Mouse (Mus musculus) monocyte, adult 2 months (primary cell): ENCODE data around the gene Mtif3.

Source experiments
- DNase-seq, 2 experiments: peaks; one replicate each; pipeline ENCODE4 v3.0.0; 2022; ENCODE audit warnings: low spot score in 2 of 2, low read depth in 1 of 2

The Mtif3 gene

GRCm38 (mm10) chr5:146963118-146963936 is at the start of gene Mtif3:
Mtif3 (minus strand) TSS chr5:146963800.
- DNase-seq: peak; percentile 34 to 49

DNA sequence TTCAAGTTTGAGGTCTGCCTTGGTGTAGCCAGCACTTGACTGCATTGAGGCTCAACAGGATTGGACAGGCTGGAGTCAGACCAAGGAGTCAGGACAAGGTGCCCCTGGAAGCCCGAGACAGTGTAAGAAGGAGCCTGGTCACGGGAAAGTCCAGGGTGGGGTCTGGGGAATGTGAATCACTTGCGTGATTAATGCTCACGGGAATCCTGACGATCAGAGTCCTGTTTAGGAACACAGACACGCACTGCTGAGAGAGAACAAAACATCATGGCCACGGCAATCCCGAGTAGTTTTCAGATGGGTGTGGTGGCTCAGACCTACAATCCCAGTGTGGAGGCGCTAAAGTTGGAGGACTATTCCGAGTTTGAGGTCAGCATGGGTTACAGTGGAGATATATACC is 47.7 kb upstream of the Mtif3 start:
- DNase-seq: no peak

GRCm38 (mm10) chr5:147003303-147003702 is 39.7 kb upstream of the Mtif3 start:
- no peak for DNase-seq

- no peak for DNase-seq
Measured at GRCm38 (mm10) chr5:147001312-147001711, 37.7 kb upstream of the Mtif3 start.

DNA sequence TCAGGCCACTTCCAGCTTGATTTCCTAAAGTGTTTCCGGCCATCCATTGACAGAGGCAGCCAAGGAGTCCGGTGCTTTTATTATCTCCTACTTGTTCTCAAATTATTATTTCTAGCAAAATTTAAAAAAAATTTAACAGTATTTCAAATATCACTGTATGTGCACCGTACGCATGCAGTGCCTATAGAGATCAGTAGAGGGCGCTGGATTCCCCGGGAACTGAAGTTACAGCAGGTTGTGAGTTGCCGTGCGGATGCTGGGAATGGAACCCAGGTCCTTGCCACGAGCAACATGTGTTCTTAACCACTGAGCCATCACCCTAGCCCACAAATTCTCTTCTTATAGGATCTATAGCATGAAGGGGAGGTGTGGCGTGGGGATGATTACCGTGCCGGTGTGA is 35.2 kb upstream of the Mtif3 start:
- no peak for DNase-seq

DNA sequence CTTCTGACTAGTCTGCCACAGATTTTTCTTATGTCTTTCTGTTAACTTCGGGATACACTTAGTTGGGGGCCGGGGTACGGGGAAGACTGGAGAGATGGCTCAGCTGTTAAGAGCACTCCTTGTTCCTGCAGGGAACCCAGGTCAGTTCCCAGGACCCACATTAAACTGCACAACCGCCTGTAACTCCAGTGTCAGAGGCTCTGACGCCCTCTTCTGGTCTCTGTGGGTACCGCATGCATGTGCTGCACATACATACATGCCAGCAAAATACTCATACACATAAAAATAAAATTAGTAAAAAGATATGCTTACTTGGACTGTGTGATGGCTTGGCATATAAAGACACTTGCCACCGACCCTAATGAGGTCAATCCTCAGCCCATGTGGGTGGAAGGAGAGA is 33.2 kb upstream of the Mtif3 start:
- no peak for DNase-seq

GRCm38 (mm10) chr5:146994973-146995372 is 31.4 kb upstream of the Mtif3 start:
- no peak for DNase-seq

DNA sequence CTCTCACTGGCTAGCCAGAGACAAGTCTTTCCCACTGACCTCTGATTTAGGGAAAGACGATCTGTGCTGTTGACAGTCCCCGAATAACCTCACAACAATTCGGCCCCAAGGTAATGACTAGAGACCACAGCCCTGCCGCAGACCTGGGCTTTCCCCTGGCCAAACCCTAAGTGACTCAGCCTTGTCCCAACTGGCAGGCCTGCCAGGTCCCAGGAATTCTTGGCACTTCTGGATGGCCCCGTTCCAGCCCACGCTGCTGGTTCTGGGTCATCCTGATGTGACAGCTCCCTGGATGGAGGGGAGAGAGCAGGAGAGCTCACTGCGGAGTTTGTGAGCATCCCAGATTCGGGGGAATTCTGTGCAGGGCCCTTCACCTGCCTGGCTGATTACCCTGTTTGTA is 29.9 kb upstream of the Mtif3 start:
- DNase-seq: no peak

GRCm38 (mm10) chr5:146989051-146989450 is 25.5 kb upstream of the Mtif3 start:
- no peak for DNase-seq

- no peak for DNase-seq
Measured at GRCm38 (mm10) chr5:146987588-146987987, 24.0 kb upstream of the Mtif3 start.

GRCm38 (mm10) chr5:146985725-146986433 is 22.3 kb upstream of the Mtif3 start:
- DNase-seq: no peak

DNA sequence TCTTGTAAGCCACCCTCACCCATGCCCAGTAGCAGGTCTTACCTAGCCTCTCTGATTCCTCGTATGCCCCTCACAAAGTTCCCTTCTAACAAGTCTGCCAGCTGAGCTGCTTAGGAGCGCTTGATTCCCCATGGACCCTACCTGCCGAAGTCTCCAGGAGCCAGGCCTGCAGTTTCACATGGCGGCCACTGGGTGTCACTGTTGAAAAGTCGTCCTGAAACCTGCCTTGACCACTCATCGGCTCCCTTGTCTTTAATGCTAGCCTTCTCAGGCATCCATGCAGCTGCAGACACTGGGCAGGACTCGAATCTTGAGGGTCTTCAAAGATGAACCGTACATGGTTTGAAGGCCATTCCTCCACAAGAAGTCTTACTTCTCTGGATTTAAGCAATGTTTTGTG is 19.6 kb upstream of the Mtif3 start:
- DNase-seq: no peak

DNA sequence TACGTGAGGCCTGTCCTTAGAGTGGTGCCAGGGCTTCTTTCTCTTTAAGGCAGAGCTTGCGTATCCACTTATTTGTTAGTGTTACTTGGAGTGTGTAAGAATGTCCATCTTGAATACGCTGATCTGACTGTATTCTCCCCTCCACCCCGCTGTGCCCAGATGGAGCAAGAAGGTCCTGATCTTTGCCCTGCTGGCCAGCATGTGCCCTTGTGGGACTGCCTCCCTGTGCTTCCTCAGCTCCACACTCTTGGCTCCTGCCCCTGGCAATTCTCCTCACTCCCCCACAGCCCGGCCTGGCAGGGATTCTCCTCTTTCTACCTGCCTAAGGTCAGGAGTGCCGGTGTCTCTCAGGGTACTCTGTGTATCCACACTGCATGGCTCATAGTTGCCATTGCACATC is 17.8 kb upstream of the Mtif3 start:
- DNase-seq: no peak

DNA sequence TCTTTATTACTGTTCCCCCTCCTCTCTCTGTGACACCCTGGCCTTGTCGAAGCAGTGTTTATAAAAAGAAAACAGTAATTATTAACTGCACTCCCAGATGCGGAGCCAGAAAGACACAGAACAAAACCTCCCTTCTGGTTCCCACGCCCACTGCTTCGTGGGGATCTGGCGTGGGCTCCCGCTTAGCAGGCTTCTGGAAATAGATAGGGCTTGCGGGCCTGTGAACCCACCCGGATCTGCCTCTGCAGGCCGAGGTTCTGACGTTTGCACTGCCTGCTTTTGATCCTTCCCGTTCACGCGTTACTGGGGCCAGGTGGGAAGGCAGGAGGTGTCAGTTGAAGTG is 11.2 kb upstream of the Mtif3 start:
- DNase-seq: no peak

GRCm38 (mm10) chr5:146973858-146974780 is 10.5 kb upstream of the Mtif3 start:
- no peak for DNase-seq

- no peak for DNase-seq
Measured at GRCm38 (mm10) chr5:146973353-146973752, 9.8 kb upstream of the Mtif3 start.

DNA sequence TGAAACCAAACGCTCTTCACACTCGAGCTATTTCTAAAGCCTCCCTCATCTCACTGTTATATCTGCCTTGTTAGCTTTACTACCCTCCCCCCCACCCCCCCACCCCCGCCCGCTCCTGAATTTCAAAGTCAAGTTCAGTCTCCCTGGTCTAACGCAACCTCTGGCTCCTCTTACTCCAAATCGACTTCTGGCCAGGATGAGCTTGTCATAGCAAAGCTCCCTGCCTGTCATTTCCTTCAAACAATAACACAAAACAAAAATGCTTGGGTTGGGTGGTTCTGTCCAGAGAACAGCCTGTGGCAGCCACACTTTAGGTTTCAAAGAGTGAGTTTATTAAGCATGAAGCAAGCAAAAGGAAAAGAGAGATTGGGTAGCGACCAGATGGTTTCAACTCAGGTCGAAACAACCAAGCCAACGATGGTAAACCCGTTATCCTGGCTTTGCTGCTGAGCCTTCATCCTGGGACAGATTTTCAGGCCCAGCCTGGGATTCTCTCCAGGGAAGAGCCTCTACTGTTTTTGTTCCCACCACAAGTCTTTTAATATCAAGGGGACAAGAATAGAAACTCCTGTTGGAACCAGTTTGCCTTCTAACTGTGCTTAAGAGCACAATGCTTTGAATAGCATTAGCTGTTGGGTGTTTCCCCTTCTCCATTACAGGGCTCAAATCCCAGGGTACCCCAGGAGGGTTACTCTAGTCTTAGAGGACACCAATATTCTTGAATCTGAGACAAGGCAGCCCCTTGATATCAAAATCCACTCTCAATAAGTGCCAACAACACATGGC is 8.4 kb upstream of the Mtif3 start:
- no peak for DNase-seq

DNA sequence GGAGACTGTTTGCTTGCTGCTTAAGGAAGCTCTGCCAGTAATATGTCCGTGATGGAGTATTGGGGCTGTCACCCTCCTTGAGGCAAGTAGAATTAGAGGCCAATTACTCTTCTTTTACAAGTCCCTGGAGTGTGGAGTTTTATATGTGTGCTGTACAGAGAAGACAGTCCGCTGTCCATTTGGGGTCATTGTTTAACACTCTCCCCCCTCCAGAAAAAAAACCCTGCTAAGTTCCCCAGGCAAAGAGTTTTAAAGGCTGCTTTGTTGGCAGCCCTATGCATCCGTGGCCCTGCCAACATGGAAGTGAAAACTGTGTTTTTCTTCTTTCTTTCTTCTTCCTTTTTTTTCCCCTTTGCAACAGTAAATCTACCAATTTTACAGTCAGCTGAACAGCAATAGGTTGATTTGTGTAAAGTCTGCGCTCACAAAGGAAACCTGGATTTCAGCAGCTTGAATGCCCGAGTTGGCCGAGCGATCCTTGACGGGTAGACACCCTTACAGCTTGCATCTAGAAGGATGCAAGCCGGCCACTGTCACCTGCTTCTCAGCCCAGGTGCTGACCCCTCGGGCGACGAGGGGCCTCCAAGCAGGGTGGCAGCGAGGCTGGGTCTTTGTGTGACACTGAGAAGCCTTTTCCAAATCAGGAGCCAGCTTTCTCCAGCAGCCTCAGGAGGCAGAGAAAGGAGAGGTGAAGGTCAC is 5.2 kb upstream of the Mtif3 start:
- no peak for DNase-seq

DNA sequence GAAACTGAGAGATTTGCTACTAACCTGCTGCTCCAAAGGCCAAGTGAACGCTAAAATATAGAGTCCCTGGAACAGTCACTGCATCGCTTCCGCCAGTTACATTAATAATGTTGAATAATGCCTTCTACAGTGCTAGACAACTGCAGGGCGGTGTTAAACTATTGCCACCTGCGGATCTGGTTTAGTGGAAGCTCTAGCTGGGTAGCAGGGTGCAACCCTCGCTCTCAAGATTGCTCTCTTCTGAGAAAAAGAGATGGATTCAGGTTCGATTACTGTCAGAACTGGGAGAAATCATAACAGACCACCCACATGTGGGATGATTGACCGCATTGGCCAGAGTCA is 308 bp upstream of the Mtif3 start:
- no peak for DNase-seq

- DNase-seq: no peak
Measured at GRCm38 (mm10) chr5:146956678-146957077, 6.9 kb downstream of the Mtif3 start.
